Mouse (Mus musculus) 3134 (cell line): ENCODE data around the gene Cul3.

Experiments
- DNase-seq: peaks from one replicate; pipeline ENCODE4 v3.0.0-alpha.2; 2011; ENCODE audit warnings: low spot score; ENCODE audit not compliant: insufficient read length; ENCODE audit errors: extremely low read depth

Gene Cul3

DNA sequence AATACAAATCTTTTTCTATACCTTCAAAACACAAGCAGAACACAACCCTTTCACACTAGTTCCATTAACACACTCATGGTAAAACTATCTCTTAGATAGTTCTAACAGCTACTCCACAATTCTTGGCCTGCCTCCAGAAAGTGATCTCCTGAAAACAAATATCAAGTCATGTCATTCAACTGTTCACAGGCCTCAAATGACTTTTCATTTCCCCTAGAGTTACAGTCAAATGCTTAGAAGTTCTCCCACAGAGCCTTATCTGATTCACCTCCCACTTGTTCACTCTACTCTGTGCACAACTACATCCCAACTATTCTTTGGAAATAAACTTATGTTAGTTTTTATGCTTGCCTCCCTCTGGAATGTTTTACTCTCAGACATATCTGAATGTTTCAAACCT lies 15.9 kb downstream of the Cul3 start:
- DNase-seq: no peak

DNA sequence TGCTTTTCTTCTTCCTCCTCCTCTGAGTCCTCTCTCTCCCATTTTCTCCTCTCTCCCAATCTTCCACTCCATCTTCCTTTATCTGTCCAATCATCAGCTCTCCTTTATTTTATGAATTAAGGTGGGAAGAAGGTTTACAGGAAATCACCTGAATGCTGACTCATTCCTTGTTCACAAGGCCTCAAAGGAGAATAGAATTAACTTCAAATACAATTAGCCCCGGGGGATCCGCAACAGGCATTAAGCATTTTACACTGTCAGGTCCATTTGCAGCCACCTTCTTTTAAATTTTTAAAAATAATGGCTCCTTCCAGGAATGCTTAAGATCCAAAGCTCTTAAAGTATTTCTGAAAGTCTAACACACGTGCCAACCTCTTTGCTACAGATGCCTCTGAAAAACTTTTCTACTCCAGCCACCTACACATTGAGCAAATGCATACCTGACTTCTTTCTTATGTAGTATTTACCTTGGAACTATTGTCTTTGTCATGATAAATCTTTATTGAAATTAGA lies 24.7 kb downstream of the Cul3 start:
- DNase-seq: no peak

GRCm38 (mm10) chr1:80293307-80293706 lies 47.0 kb downstream of the Cul3 start:
- no peak for DNase-seq

- no peak for DNase-seq
These were observed 61.5 kb downstream of the Cul3 start for GRCm38 (mm10) chr1:80278731-80279130.

GRCm38 (mm10) chr1:80260443-80260842 lies 79.8 kb downstream of the Cul3 start:
- DNase-seq: no peak

- no peak for DNase-seq
These were observed 81.6 kb downstream of the Cul3 start for GRCm38 (mm10) chr1:80258632-80259031.

GRCm38 (mm10) chr1:80253309-80253708 lies 87.0 kb downstream of the Cul3 start:
- DNase-seq: no peak

GRCm38 (mm10) chr1:80250247-80250646 lies 90.0 kb downstream of the Cul3 start:
- no peak for DNase-seq

DNA sequence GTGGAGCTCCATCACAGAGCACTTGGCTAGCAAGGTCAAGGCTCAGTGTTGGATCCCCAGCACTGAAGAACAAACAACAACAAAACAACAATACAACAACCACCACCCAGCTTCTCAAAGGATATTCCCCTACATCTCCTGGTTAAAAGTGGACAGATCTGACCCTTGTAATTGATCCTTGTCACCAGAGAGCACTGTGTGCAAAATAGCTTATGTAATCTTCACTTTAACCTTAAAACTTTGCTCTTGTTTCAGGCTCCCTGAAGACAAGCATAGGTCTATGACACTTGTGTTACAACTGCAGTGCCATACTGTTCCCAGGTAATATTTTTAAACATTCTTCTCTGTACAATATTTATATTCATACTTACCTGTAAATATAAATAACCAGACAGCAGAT lies 93.1 kb downstream of the Cul3 start:
- DNase-seq: no peak

- no peak for DNase-seq
These were observed 96.2 kb downstream of the Cul3 start for GRCm38 (mm10) chr1:80244123-80244522.

DNA sequence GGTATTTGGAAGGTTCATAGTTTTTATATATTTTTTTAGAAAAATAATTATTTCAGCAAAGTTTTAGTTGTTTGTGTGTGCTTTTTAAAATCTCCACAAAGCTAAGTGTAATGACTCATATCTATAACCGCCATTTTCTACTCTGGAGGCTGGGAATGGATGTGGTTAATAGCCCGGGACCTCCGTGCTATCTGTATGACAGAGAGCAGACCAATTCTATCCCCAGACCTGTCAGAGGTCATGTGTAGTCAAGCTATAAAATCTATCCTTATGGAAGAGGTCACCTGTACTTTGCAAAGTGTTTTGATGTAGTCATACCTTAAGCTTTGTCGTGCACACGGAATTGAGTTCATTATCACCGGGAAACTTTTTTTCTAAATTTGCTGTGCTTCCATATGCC lies 98.7 kb downstream of the Cul3 start:
- no peak for DNase-seq

GRCm38 (mm10) chr1:80240017-80240660 lies 100.1 kb downstream of the Cul3 start:
- DNase-seq: no peak

- no peak for DNase-seq
These were observed 100.8 kb downstream of the Cul3 start for GRCm38 (mm10) chr1:80239481-80239880.

DNA sequence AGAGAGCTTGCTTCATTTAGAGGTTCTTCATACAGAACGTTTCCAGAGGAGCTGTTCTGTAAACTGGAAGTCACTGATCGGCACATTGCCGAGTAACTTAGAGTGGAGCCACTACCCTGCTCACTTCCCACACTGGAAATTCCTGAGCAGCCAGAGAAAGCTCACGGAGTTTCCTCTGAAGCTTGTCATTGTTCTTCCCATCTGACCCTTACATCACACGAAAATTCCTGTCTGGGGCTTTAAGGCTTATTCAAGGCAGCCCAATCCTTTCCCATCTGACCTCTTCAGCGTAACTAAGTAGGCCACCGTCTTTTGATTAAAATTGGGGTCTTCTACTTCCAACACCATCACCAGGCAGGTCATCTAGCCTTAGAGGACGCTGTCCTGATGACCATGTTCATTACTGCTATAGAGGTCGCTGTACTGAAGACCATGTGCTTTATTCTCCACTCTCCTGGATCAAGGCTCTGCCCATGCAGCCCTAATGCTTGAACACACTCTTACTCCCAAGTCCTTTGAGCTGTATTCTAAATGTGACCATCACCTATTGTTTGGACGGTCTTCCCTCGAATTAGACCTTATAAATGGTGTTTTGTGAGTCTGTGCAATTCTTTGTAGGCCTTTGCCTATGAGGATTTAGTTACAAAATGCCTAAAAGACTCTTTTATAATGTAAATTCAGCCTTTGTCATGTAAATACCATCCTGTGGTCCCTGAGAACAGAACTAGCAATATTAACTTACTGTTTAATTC lies 103.2 kb downstream of the Cul3 start:
- no peak for DNase-seq

DNA sequence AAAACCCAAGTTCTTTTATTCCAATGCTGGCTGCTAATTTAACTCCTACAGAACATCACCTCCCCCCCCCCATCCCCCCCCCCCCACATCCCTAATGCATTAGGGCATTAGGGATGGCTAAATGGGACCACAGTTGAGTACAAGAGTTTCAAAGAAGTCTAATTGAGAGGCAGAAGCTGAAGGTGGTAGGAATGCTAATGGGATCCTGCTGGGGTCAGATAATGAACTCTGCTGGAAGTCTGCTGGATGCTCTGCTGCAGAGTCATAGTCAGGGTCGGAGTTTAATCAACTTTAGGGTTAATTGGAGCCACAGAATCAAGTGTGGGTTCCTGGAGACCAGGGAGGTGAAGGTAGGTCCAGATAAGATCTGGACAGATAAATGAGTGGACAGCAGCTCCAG lies 104.2 kb downstream of the Cul3 start:
- DNase-seq: no peak

- DNase-seq: no peak
These were observed 109.7 kb downstream of the Cul3 start for GRCm38 (mm10) chr1:80230612-80231011.

DNA sequence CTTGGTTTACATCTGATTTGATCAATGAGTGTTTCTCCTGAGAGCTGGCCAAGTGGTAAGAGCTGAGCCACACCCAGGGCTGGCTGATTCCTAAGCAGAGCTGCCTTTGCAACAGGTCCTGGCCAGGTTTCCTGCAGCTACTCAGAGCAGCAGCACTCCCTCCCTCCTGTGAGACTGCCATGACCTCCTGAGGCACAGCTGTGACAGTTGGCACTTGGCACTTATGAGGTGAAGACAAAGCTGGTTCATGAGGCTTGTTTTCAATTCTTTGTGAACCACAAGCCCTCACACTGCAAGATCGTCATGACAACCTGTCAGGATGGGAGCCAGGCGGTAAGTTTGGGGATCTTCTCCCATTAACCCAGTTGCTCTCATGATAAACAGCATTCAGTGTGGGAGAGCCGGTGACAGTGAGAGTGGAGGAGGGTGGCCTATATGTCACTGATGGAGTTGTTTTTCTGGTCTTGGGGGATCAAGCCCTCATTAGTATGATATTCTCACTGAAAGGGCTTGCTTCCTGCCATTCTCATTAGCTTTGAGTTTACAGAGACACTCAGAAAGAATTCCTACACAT lies 115.4 kb downstream of the Cul3 start:
- DNase-seq: no peak

- DNase-seq: no peak
These were observed 119.1 kb downstream of the Cul3 start for GRCm38 (mm10) chr1:80221151-80221550.

- DNase-seq: peak; percentile 6
These were observed 122.0 kb downstream of the Cul3 start, which contains the start of gene Fam124b for GRCm38 (mm10) chr1:80218268-80218667. TSS of gene Fam124b (minus strand) at chr1:80218473.
